Mouse (Mus musculus): ENCODE results near the gene 0610010K14Rik.
A peak's percentile ranks its signal among the peaks of the same experiment; 100 is the strongest.

0610010K14Rik gene

GRCm38 (mm10) chr11:70237457-70238167 is at the start of gene 0610010K14Rik:
Gene 0610010K14Rik, minus strand, starts transcription at chr11:70237914.
- peak; percentile 98 to 99 for DNase-seq (ENCODE audit: low spot score in 2 of 2)

- DNase-seq (ENCODE audit: low spot score in 2 of 2), result no peak
Measured at GRCm38 (mm10) chr11:70285686-70286085, 48.0 kb upstream of the 0610010K14Rik start.

DNA sequence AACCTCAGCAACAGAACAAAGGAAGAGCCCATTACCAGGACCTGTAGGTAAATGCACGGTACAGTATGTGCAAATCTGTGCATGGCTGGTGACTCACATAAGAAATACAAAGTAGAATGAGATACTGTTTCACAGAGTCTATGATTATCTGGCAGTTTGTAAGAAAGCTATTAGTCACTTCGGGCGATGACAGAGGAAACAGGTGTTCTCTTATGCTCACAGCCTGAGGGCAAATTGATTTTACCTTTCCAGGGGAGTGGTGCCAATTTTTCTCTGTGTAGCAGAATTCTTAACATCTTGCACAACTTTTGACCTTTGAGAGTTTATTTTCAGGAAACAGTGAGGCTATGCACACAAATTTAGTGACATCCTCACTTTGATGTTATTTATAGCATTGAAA is 47.0 kb upstream of the 0610010K14Rik start:
- DNase-seq (ENCODE audit: low spot score in 2 of 2), result no peak

GRCm38 (mm10) chr11:70283666-70284065 is 46.0 kb upstream of the 0610010K14Rik start:
- DNase-seq (ENCODE audit: low spot score in 2 of 2), result no peak

GRCm38 (mm10) chr11:70280441-70280840 is 42.7 kb upstream of the 0610010K14Rik start:
- DNase-seq (ENCODE audit: low spot score in 2 of 2), result no peak

GRCm38 (mm10) chr11:70278961-70279360 is 41.2 kb upstream of the 0610010K14Rik start:
- no peak for DNase-seq (ENCODE audit: low spot score in 2 of 2)

DNA sequence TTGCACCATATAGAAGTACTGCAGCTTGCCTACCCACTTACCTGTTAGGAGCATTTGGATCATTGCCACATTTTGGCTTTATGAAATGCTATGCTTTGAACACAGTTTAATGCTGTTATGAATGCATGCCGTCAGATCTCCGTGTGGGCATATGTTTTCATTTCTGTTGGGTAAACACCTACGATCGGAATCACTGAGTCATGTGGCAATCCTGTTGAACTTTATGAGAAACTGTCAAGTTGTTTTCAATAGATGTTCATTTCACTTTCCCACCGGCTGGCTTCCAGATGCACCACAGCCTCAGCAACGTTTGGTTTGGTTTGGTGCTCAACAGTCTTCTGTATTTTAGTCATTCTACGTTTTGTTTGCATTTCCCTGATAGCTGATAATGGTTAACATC is 33.9 kb upstream of the 0610010K14Rik start:
- DNase-seq (ENCODE audit: low spot score in 2 of 2), result no peak

GRCm38 (mm10) chr11:70266405-70266804 is 28.7 kb upstream of the 0610010K14Rik start:
- no peak for DNase-seq (ENCODE audit: low spot score in 2 of 2)

DNA sequence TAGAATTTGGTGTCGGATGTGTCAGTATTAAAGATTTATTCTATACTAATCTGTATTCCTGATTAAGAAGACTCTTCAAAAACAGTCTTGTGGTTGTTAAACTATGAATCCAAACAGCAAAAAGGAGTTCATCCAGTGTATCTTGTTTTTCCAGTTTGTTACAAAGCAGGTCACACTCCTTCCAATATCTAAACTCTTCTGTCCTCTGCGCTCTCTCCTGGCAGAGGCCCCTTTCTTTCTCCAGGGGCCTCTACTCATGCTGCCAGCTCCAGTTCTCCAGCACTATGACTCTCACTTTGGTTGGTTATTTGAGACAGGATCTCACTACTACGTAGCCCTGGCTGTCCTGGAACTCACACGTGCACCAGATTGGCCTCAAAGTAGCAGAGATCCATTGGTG is 28.1 kb upstream of the 0610010K14Rik start:
- no peak for DNase-seq (ENCODE audit: low spot score in 2 of 2)

GRCm38 (mm10) chr11:70265252-70265651 is 27.5 kb upstream of the 0610010K14Rik start:
- no peak for DNase-seq (ENCODE audit: low spot score in 2 of 2)

DNA sequence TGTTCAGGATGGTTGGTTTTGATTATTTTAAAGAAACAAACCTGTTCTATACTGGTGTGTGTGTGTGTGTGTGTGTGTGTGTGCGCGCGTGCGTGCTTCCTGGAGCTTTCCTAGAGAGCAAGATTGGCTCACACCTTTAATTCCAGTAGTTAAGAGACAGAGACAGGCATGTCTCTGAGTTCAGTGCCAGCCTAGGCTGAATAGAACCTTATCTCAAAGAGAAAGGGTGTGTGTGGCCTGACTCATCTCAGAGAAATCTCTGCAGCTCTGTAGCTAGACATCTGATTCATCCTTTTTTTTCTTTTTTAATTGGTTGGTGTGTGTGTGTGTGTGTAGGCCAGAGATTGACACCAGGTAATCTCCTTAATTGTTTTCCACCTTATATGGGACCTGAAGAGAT is 21.3 kb upstream of the 0610010K14Rik start:
- DNase-seq (ENCODE audit: low spot score in 2 of 2), result no peak

GRCm38 (mm10) chr11:70254931-70255531 is 17.3 kb upstream of the 0610010K14Rik start, which contains the start of gene Alox12:
Gene Alox12, minus strand, starts transcription at chr11:70255353.
- peak in 1 of 2 experiments; percentile 48 for DNase-seq (ENCODE audit: low spot score in 2 of 2)

- no peak for DNase-seq (ENCODE audit: low spot score in 2 of 2)
Measured at GRCm38 (mm10) chr11:70254337-70254736, 16.6 kb upstream of the 0610010K14Rik start.

- no peak for DNase-seq (ENCODE audit: low spot score in 2 of 2)
Measured at GRCm38 (mm10) chr11:70251853-70252252, 14.1 kb upstream of the 0610010K14Rik start.

- no peak for DNase-seq (ENCODE audit: low spot score in 2 of 2)
Measured at GRCm38 (mm10) chr11:70250150-70250549, 12.4 kb upstream of the 0610010K14Rik start.

GRCm38 (mm10) chr11:70247136-70247845 is 9.6 kb upstream of the 0610010K14Rik start:
- peak in 1 of 2 experiments; percentile 28 for DNase-seq (ENCODE audit: low spot score in 2 of 2)

DNA sequence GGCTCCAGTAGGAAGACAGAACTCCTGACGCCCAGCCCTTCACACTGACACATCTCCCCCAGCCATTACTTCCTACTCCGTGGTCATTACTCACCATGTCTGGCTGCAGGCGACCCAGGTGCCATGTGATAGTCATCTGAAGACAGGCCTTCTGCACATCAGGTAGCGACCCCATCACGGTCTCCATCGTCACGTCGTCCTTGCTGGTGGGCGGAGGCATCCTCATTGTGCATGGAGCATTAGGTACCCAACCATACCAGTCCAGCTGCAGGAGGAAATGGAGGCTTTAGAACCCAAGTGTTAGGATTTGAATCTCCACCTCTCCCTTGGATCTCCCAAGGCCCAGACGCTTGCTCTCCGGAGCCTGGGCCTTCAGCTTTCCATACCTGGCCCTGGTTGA is 4.9 kb upstream of the 0610010K14Rik start:
- DNase-seq (ENCODE audit: low spot score in 2 of 2), result no peak

DNA sequence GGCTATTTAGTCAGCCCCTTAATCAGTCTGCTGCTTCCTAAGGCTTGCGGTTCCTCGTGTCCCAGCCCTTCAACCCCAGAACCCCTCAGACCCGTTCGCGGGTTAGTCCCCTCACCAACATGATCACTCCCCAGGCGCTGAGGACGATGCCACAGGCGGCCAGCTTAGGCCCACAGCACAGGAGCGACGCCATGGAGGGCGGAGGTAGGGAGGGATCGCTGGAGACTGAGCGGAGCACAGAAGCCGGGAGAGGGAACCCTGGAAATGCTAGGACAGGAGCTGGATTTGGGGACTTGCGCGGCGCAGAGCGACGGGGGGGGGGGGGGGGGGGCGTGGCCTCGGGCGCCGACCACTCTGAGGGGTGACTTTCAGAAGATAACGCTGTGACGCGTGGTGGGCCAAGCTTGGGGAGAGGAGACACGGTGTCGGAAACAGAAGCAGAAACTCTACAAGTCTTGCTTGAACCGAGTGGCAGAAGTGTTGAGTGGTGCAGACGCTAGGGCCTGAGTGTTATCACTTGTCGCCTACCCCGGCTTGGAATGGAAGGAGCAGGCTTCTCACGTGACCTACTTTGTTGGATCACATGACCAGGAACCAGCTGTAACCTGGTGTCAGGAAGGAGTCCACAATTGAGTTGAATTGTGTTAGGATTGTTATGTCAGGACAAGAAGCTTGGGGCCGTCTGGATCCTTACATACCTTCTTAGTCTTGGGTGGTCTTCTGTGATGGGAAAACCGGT is 2.0 kb upstream of the 0610010K14Rik start, which contains the start of the genes Gm21988 and Rnasek:
Gm21988 (minus strand) TSS at position 290 of the 739 bp plus-strand sequence.
Rnasek (minus strand) TSS at position 302 of the 739 bp plus-strand sequence.
- DNase-seq (ENCODE audit: low spot score in 2 of 2), result peak in 1 of 2 experiments; percentile 71

- no peak for DNase-seq (ENCODE audit: low spot score in 2 of 2)
Measured at GRCm38 (mm10) chr11:70238591-70239440, 1.1 kb upstream of the 0610010K14Rik start.

GRCm38 (mm10) chr11:70236717-70237116 is 997 bp downstream of the 0610010K14Rik start:
- DNase-seq (ENCODE audit: low spot score in 2 of 2), result no peak
